Mouse (Mus musculus) A20 (cell line): ENCODE measurements at regions not wholly inside any gene's neighbourhood (a gene's known extent, or its start where the extent isn't known, plus 50 kb on each side); places are given as distances from the start of the nearest gene placed in this dataset.

Source experiments
- DNase-seq: peaks from one replicate; pipeline ENCODE4 v3.0.0-alpha.2; 2011; ENCODE audit warnings: low read depth, low spot score

DNA sequence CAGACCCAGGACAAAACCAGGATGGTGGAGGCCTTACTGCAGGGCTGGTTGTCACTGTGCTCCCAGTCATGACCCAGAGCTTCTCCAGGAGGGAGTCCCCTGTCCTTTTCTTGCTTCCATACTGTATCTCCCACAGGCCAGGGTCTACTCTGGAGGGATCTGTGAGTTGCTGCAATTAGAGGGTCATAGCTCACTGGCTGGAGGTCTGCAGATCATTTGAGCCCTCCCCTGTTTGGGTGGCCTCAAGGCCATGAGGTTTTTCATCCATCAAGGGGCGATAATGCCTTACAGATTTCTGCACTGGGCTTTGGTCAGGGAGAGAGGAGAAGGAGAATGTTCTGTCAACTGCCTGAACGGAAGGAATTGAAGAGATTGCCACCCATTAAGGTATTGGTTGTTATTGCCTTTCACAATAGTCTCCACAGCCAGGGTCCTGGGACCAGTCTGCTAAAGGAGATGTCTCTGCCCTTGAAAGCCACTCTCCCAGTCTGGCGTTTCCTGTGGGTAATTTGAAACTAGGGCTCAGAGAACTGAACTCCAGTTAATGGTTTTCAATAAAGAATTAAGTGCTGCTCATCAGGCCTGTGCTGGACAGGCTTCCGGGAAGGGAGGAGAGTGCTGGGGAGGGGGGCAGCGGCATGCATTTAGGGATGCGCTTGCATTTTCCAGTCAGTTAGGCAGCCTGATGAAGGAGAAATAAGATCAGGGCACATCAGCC lies 147.4 kb downstream of the Dmrta2 start:
- no peak for DNase-seq

- DNase-seq, result no peak
Observed at GRCm38 (mm10) chr4:110127941-110128520, 150.2 kb downstream of the Dmrta2 start.

DNA sequence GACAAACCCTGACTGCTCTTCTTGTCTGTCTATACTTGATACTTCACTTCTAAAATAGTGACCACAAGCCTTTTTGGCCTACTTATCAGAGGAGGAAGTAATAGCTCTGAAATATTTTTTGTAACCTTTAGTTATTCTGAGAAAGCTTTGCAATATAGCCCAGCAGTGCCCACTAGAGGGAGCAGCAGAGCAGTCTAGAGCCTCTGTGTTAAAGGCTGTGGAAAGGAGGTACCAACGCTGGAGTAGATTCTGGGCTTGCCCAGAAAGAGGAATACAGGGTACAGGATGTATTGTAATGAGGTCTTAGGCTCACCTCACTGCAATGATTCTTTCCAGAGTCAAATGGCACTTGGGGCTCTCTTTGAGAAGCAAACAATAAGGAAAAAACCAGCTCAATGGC lies 151.1 kb downstream of the Dmrta2 start:
- peak; percentile 25 for DNase-seq

DNA sequence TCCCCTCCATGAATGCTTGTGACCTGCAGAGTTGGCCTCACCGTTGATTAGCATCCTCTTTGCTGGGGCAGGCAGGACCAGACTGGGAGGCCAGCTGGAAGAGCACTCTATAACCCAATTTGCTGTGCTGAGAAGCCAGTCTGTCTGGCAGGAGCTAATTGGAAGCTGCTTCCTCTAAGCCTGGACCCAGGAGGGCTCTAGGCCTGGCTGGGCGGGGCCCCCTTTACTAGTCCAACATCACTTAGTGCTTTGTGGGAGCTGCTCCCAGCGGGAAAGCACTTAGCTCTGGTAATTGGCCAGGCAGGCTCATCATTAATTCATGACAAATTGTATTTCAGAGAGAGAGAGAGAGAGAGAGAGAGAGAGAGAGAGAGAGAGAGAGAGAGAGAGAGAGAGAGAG lies 151.7 kb downstream of the Dmrta2 start:
- no peak for DNase-seq

- no peak for DNase-seq
Observed at GRCm38 (mm10) chr4:110132061-110132460, 154.2 kb downstream of the Dmrta2 start.

DNA sequence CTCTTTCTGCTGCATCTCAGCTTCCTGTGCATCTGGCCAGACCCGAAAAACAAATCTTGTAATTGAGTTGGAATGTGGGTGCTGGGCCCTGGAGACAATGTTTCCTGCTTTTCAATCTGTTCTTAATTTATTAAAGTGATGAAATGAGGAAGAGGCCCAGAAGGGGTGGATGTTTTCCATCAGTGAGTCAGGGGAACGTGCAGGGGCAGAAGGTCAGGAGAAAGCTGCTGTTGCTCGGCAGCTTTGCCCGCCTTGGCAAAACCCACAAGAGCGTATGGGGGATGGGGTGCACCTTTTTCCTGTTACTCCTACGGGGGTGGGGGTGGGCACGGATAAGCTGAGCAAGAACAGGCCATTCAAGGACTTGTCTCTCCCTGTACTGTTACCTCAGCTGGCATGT lies 156.2 kb downstream of the Dmrta2 start:
- DNase-seq, result no peak

DNA sequence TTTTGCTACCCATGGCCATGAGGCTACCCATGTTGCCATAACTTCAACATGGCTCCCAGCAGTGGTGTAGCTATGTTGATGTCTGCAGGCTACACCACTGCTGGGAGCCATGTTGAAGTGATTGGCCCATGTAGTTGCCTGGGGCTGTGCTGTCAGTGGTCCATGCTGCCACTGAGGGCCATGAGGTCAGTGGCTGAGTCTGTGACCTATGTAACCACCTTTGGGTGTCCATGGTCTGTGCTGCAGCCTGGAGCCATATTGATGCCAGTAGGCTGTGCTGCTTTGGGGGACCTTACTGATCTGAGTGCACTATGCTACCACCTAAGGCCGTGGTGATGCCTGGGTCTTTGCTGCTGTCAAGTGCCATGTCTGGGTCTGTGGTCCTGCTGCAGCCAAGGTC lies 167.4 kb downstream of the Dmrta2 start:
- no peak for DNase-seq

GRCm38 (mm10) chr4:110152103-110152946 lies 174.5 kb downstream of the Dmrta2 start:
- no peak for DNase-seq
